10 mouse cellular contexts compared by ENCODE assay signal in genomic region chr13:25933246-25933645, GRCm38 (mm10).
DNase-seq lines count a peak whose midpoint lies in the region; ATAC-seq and TF ChIP-seq lines count a peak whose summit lies in the region.
"Had no signal": no experiment of that assay in that cellular context is flagged by ENCODE, and none has a peak within 500 bp of the region (broad histone marks: within the 10 kb centered on the region; RNA-seq: fewer than 3 reads in every experiment).

No protein-coding gene starts in this region.

- no peaks in the 10 kb centered on the region for H3K9me3 ChIP-seq in heart, postnatal 0 days (replicated peaks; ENCODE audit: control insufficient read depth, low read length)
- no peaks in the 10 kb centered on the region for H3K9me3 ChIP-seq in forebrain, embryonic 15.5 days
- H3K9me3 ChIP-seq in midbrain, embryonic 12.5 days = no peaks in the 10 kb centered on the region
- H3K9me3 ChIP-seq in liver, embryonic 11.5 days (ENCODE audit: control insufficient read depth, low read length) = no peaks in the 10 kb centered on the region
- H3K9me3 ChIP-seq: limb, embryonic 15.5 days had no signal

- TF ChIP-seq CTCF in heart, postnatal 0 days (IDR thresholded peaks at IDR 0.05; ENCODE audit: low read depth) = no peak

- H3K9ac ChIP-seq in heart, postnatal 0 days (replicated peaks; ENCODE audit: low read depth, low read length) = no peak overlapping the region
- H3K9ac ChIP-seq in forebrain, embryonic 15.5 days (replicated peaks) = no peak overlapping the region
- no peak overlapping the region for H3K9ac ChIP-seq in midbrain, embryonic 12.5 days (replicated peaks)
- H3K9ac ChIP-seq in liver, embryonic 11.5 days (ENCODE audit: low read depth, low read length) = no peak overlapping the region
- H3K9ac ChIP-seq: limb, embryonic 15.5 days had no signal

- peaks cover 9% of the 10 kb centered on the region for H3K4me1 ChIP-seq in heart, postnatal 0 days (ENCODE audit: control insufficient read depth, insufficient read depth)
- H3K4me1 ChIP-seq in forebrain, embryonic 15.5 days = peaks cover 28% of the 10 kb centered on the region
- peaks cover 18% of the 10 kb centered on the region for H3K4me1 ChIP-seq in midbrain, embryonic 12.5 days
- H3K4me1 ChIP-seq in liver, embryonic 11.5 days (replicated peaks; ENCODE audit: control insufficient read depth, insufficient read depth, low read length) = no peaks in the 10 kb centered on the region

- TF ChIP-seq EP300 in heart, postnatal 0 days (IDR thresholded peaks at IDR 0.05; ENCODE audit: low read depth) = no peak

- 66% methylated on average over 3 of the region's 3 CpGs for WGBS in heart, postnatal 0 days
- WGBS in forebrain, embryonic 15.5 days = 2% methylated on average over 3 of the region's 3 CpGs
- 14% methylated on average over 3 of the region's 3 CpGs for WGBS in midbrain, embryonic 12.5 days
- WGBS in liver, embryonic 11.5 days = 51% methylated on average over 3 of the region's 3 CpGs

- no peaks in the 10 kb centered on the region for H3K36me3 ChIP-seq in heart, postnatal 0 days (replicated peaks; ENCODE audit: control insufficient read depth, insufficient read depth, low read length)
- H3K36me3 ChIP-seq in forebrain, embryonic 15.5 days = no peaks in the 10 kb centered on the region
- H3K36me3 ChIP-seq in midbrain, embryonic 12.5 days = no peaks in the 10 kb centered on the region
- H3K36me3 ChIP-seq in liver, embryonic 11.5 days (ENCODE audit: control insufficient read depth, insufficient read depth, low read length) = no peaks in the 10 kb centered on the region
- H3K36me3 ChIP-seq: limb, embryonic 15.5 days had no signal

- ATAC-seq in heart, postnatal 0 days (ENCODE audit: insufficient read depth, low read depth) = no peak
- peak; percentile 47 for ATAC-seq in forebrain, embryonic 15.5 days (replicated peaks)
- peak; percentile 53 for ATAC-seq in midbrain, embryonic 12.5 days (ENCODE audit: low FRiP score, low read depth)
- no peak for ATAC-seq in liver, embryonic 11.5 days (replicated peaks; ENCODE audit: low FRiP score)

- no peak overlapping the region for H3K4me3 ChIP-seq in heart, postnatal 0 days (ENCODE audit: low read depth, low read length)
- no peak overlapping the region for H3K4me3 ChIP-seq in forebrain, embryonic 15.5 days
- H3K4me3 ChIP-seq in midbrain, embryonic 12.5 days = no peak overlapping the region
- H3K4me3 ChIP-seq in liver, embryonic 11.5 days (ENCODE audit: low read depth, low read length) = no peak overlapping the region
- H3K4me3 ChIP-seq: limb, embryonic 15.5 days; myocyte had no signal

- DNase-seq in heart, postnatal 0 days (ENCODE audit: low spot score) = no peak
- DNase-seq in heart, adult 9 months (ENCODE audit: low spot score in 2 of 2) = no peak
- DNase-seq in brain, embryonic 18.5 days (ENCODE audit: low read depth, low spot score) = peak; percentile 54
- no peak for DNase-seq in thymus, postnatal 25 days
- DNase-seq in frontal cortex, postnatal 14 days (ENCODE audit: low spot score in 2 of 2) = no peak
- no peak for DNase-seq in liver, embryonic 11.5 days (ENCODE audit: low spot score)

- H3K4me2 ChIP-seq in heart, postnatal 0 days (ENCODE audit: low read depth, low read length) = no peak overlapping the region
- no peak overlapping the region for H3K4me2 ChIP-seq in forebrain, embryonic 15.5 days (replicated peaks)
- no peak overlapping the region for H3K4me2 ChIP-seq in midbrain, embryonic 12.5 days (replicated peaks)
- H3K4me2 ChIP-seq in liver, embryonic 11.5 days = no peak overlapping the region
- H3K4me2 ChIP-seq: limb, embryonic 15.5 days had no signal

- peak overlapping the region; percentile 23; the same call in 1 of the 2 replicates for H3K27ac ChIP-seq in heart, postnatal 0 days (ENCODE audit: low read depth)
- peak overlapping the region; percentile 86 for H3K27ac ChIP-seq in forebrain, embryonic 15.5 days (replicated peaks)
- H3K27ac ChIP-seq in midbrain, embryonic 12.5 days (replicated peaks) = peak overlapping the region; percentile 83
- H3K27ac ChIP-seq in liver, embryonic 11.5 days (ENCODE audit: low read depth, low read length) = no peak overlapping the region
- H3K27ac ChIP-seq: limb, embryonic 15.5 days had no signal

- H3K27me3 ChIP-seq in heart, postnatal 0 days (ENCODE audit: control insufficient read depth, insufficient read depth, low read length) = no peaks in the 10 kb centered on the region
- no peaks in the 10 kb centered on the region for H3K27me3 ChIP-seq in forebrain, embryonic 15.5 days
- H3K27me3 ChIP-seq in midbrain, embryonic 12.5 days = no peaks in the 10 kb centered on the region
- H3K27me3 ChIP-seq in liver, embryonic 11.5 days (replicated peaks; ENCODE audit: control insufficient read depth, insufficient read depth, low read length) = no peaks in the 10 kb centered on the region
- H3K27me3 ChIP-seq: limb, embryonic 15.5 days had no signal

Comparison
In these comparisons a context has a peak if more than half of its experiments do, and no peak if none do; other contexts are left out.
1. ATAC-seq: peak in forebrain, embryonic 15.5 days (single experiment) and midbrain, embryonic 12.5 days (single experiment); none in heart, postnatal 0 days (single experiment) and liver, embryonic 11.5 days (single experiment).